Mouse (Mus musculus): Measurements from ENCODE around the gene Sdad1.

Sdad1 gene

GRCm38 (mm10) chr5:92312046-92312715 is 1.9 kb upstream of the Sdad1 start:
- peak; percentile 64 for DNase-seq (ENCODE audit: low read depth, low spot score)

- no peak for DNase-seq (ENCODE audit: low read depth, low spot score)
These were observed 6.0 kb downstream of the Sdad1 start for GRCm38 (mm10) chr5:92304291-92304690.

GRCm38 (mm10) chr5:92302149-92302840 is 8.0 kb downstream of the Sdad1 start:
- DNase-seq (ENCODE audit: low read depth, low spot score) = no peak

GRCm38 (mm10) chr5:92294525-92294924 is 15.8 kb downstream of the Sdad1 start:
- DNase-seq (ENCODE audit: low read depth, low spot score) = no peak

GRCm38 (mm10) chr5:92291652-92292414 is 18.4 kb downstream of the Sdad1 start:
- no peak for DNase-seq (ENCODE audit: low read depth, low spot score)

GRCm38 (mm10) chr5:92287840-92288239 is 22.4 kb downstream of the Sdad1 start:
- DNase-seq (ENCODE audit: low read depth, low spot score) = no peak

- no peak for DNase-seq (ENCODE audit: low read depth, low spot score)
These were observed 27.2 kb downstream of the Sdad1 start for GRCm38 (mm10) chr5:92283107-92283506.

GRCm38 (mm10) chr5:92282571-92282970 is 27.7 kb downstream of the Sdad1 start:
- DNase-seq (ENCODE audit: low read depth, low spot score) = no peak

- no peak for DNase-seq (ENCODE audit: low read depth, low spot score)
These were observed 31.2 kb downstream of the Sdad1 start for GRCm38 (mm10) chr5:92278942-92279537.

GRCm38 (mm10) chr5:92277437-92278394 is 32.6 kb downstream of the Sdad1 start, which contains the start of gene Naaa:
Gene Naaa, minus strand, starts transcription at chr5:92278170.
- DNase-seq (ENCODE audit: low read depth, low spot score) = peak; percentile 78

- no peak for DNase-seq (ENCODE audit: low read depth, low spot score)
These were observed 39.8 kb downstream of the Sdad1 start for GRCm38 (mm10) chr5:92270496-92270895.

GRCm38 (mm10) chr5:92263761-92264359 is 46.4 kb downstream of the Sdad1 start:
- DNase-seq (ENCODE audit: low read depth, low spot score) = no peak

- DNase-seq (ENCODE audit: low read depth, low spot score) = no peak
These were observed 47.6 kb downstream of the Sdad1 start for GRCm38 (mm10) chr5:92262646-92263045.

GRCm38 (mm10) chr5:92256218-92256617 is 54.1 kb downstream of the Sdad1 start, which contains the start of gene Ppef2:
Gene Ppef2, minus strand, starts transcription at chr5:92256278.
- peak; percentile 85 for DNase-seq (ENCODE audit: low read depth, low spot score)

GRCm38 (mm10) chr5:92254476-92254875 is 55.8 kb downstream of the Sdad1 start:
- no peak for DNase-seq (ENCODE audit: low read depth, low spot score)

GRCm38 (mm10) chr5:92252797-92253343 is 57.4 kb downstream of the Sdad1 start:
- no peak for DNase-seq (ENCODE audit: low read depth, low spot score)

- no peak for DNase-seq (ENCODE audit: low read depth, low spot score)
These were observed 58.2 kb downstream of the Sdad1 start for GRCm38 (mm10) chr5:92252031-92252430.

GRCm38 (mm10) chr5:92248614-92249013 is 61.7 kb downstream of the Sdad1 start:
- no peak for DNase-seq (ENCODE audit: low read depth, low spot score)

GRCm38 (mm10) chr5:92245483-92245882 is 64.8 kb downstream of the Sdad1 start:
- DNase-seq (ENCODE audit: low read depth, low spot score) = no peak

- DNase-seq (ENCODE audit: low read depth, low spot score) = no peak
These were observed 65.4 kb downstream of the Sdad1 start for GRCm38 (mm10) chr5:92244900-92245299.

Measured in retina, adult 2 months (tissue).